Mouse (Mus musculus): ENCODE measurements around the gene Pttg1. TPM values are rescaled to one million over a fixed set of nuclear protein-coding genes. Genes with fewer than 3 reads are reported as not detected.

Pttg1 gene
- polyA plus RNA-seq, 1 experiment from 2014 or later, result 66.8 TPM

DNA sequence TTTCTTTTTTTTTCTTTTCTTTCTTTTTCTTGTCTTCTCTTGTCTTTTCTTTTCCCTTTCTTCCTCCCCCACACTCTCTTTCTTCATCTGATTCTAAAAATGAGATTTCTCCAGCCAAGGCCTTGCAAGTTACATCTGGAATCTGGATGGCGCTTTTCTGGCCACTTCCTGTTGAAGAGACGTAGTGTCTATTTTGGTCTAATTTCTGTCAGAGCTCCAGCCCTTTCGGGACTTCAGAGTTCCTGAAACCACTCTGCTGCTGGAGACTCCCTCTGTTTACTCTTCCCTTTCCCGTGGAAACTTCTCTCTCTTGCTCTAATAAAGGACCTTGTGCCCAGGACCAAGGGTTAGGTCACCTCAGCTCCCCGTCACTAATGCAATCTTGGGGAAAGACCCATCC is 44.1 kb upstream of the Pttg1 start:
- ATAC-seq (ENCODE audit: low FRiP score, low TSS enrichment) (no peak), DNase-seq (ENCODE audit: low spot score) (peak; percentile 11)
- H3K4me3 ChIP-seq (ENCODE audit: low read depth, low read length), result no peak overlapping the region
- no peaks in the 10 kb centered on the region for H3K36me3 ChIP-seq (ENCODE audit: control insufficient read depth, insufficient read depth, low read length)
- no peaks in the 10 kb centered on the region for H3K9me3 ChIP-seq (ENCODE audit: control insufficient read depth, low read length)
- H3K4me2 ChIP-seq (replicated peaks; ENCODE audit: low read depth), result no peak overlapping the region
- TF ChIP-seq EP300 (optimal IDR thresholded peaks at IDR 0.05), result no peak
- no peak for TF ChIP-seq CTCF (IDR thresholded peaks at IDR 0.05; ENCODE audit: low read depth)
- H3K27me3 ChIP-seq (ENCODE audit: control insufficient read depth, insufficient read depth, low read length), result no peaks in the 10 kb centered on the region
- H3K27ac ChIP-seq (replicated peaks), result peak overlapping the region; percentile 70; the same call in 1 of the 2 replicates
- peaks cover 3% of the 10 kb centered on the region; the same call in 1 of the 2 replicates for H3K4me1 ChIP-seq (replicated peaks; ENCODE audit: control insufficient read depth, insufficient read depth)
- no peak overlapping the region for H3K9ac ChIP-seq (ENCODE audit: low read length)
- WGBS, result 33% methylated on average over 5 of the region's 5 CpGs

DNA sequence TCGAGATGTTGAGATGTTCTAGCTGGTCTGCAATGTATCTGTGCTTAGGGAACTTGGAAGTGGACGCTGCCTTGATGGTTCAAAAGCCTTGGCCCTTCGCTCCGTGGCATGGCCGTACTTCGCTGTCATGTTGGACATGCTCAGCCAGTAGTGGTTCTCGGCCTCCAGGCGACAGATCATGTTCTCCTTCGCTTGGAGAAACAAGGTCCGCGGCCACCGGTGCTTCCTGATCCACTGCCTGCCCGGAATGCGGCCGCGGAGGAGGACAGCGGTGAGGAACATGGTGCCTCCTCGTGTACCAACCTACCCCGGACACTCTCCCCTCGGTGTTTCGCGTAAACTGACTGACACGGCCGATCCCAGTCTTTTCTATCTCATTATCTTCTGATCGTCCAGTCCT is 37.2 kb upstream of the Pttg1 start:
- TF ChIP-seq EP300 (optimal IDR thresholded peaks at IDR 0.05), result no peak
- no peak for TF ChIP-seq CTCF (IDR thresholded peaks at IDR 0.05; ENCODE audit: low read depth)
- no peaks in the 10 kb centered on the region for H3K4me1 ChIP-seq (replicated peaks; ENCODE audit: control insufficient read depth, insufficient read depth)
- no peak for ATAC-seq (ENCODE audit: low FRiP score, low TSS enrichment)
- 91% methylated on average over 25 of the region's 25 CpGs for WGBS
- no peaks in the 10 kb centered on the region for H3K27me3 ChIP-seq (ENCODE audit: control insufficient read depth, insufficient read depth, low read length)
- peak; percentile 5 for DNase-seq (ENCODE audit: low spot score)
- H3K9me3 ChIP-seq (ENCODE audit: control insufficient read depth, low read length), result no peaks in the 10 kb centered on the region
- H3K9ac ChIP-seq (ENCODE audit: low read length), result no peak overlapping the region
- no peak overlapping the region for H3K4me2 ChIP-seq (replicated peaks; ENCODE audit: low read depth)
- H3K4me3 ChIP-seq (ENCODE audit: low read depth, low read length), result no peak overlapping the region
- no peak overlapping the region for H3K27ac ChIP-seq (replicated peaks)
- no peaks in the 10 kb centered on the region for H3K36me3 ChIP-seq (ENCODE audit: control insufficient read depth, insufficient read depth, low read length)

DNA sequence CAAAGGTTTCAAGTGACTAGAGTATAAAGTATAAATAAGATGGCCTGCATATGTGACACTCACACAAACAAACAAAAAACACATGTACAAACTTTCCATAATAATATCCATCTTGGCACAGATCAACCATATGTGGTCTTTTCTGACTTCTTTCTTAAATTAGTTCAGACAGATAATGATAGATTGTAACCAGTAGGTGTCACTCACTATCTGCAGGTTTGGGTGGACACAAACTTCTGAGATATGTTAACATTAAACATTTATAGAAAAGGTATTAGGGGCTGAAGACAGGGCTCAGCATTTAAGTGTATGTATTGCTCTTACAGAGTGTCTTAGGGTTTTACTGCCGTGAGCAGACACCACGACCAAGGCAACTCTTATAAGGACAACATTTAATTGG is 26.2 kb upstream of the Pttg1 start:
- Histone ChIP-seq H3K4me2 (replicated peaks; ENCODE audit: low read depth) (no peak overlapping the region), H3K36me3 (ENCODE audit: control insufficient read depth, insufficient read depth, low read length) (peaks cover 3% of the 10 kb centered on the region; the same call in 1 of the 2 replicates), H3K4me1 (replicated peaks; ENCODE audit: control insufficient read depth, insufficient read depth) (no peaks in the 10 kb centered on the region), H3K27me3 (ENCODE audit: control insufficient read depth, insufficient read depth, low read length) (no peaks in the 10 kb centered on the region), H3K9ac (ENCODE audit: low read length) (no peak overlapping the region), H3K4me3 (ENCODE audit: low read depth, low read length) (no peak overlapping the region), H3K9me3 (ENCODE audit: control insufficient read depth, low read length) (no peaks in the 10 kb centered on the region), H3K27ac (replicated peaks) (no peak overlapping the region)
- DNase-seq (ENCODE audit: low spot score) (no peak), ATAC-seq (ENCODE audit: low FRiP score, low TSS enrichment) (no peak)
- WGBS, result 62% methylated on average over 2 of the region's 2 CpGs
- peak; percentile 67 for TF ChIP-seq CTCF (IDR thresholded peaks at IDR 0.05; ENCODE audit: low read depth)
- TF ChIP-seq EP300 (optimal IDR thresholded peaks at IDR 0.05), result no peak

DNA sequence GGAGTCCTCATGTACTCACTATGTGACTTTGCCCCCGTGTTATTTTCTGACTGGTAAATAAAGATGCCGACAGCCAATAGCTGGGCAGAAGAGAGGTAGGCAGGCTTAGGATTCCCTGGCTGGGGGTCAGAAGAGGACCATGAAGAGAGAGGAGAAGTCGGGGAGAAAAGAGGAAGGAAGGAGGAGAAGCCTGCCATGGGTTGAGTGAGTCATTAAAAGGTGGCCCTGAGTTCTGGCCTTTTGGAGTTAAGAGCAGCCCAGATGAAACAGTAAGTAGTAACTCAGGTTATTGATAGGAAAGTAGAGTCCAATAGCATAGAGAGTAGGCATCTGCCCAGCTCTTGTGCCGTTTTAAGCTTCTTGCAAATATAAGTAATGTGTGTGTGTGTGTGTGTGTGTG is 25.3 kb upstream of the Pttg1 start:
- Histone ChIP-seq H3K9me3 (ENCODE audit: control insufficient read depth, low read length) (no peaks in the 10 kb centered on the region), H3K27me3 (ENCODE audit: control insufficient read depth, insufficient read depth, low read length) (no peaks in the 10 kb centered on the region), H3K4me1 (replicated peaks; ENCODE audit: control insufficient read depth, insufficient read depth) (no peaks in the 10 kb centered on the region), H3K36me3 (ENCODE audit: control insufficient read depth, insufficient read depth, low read length) (peaks cover 3% of the 10 kb centered on the region), H3K27ac (replicated peaks) (no peak overlapping the region), H3K4me2 (replicated peaks; ENCODE audit: low read depth) (no peak overlapping the region), H3K9ac (ENCODE audit: low read length) (no peak overlapping the region), H3K4me3 (ENCODE audit: low read depth, low read length) (no peak overlapping the region)
- no peak for ATAC-seq (ENCODE audit: low FRiP score, low TSS enrichment)
- DNase-seq (ENCODE audit: low spot score), result no peak
- no peak for TF ChIP-seq CTCF (IDR thresholded peaks at IDR 0.05; ENCODE audit: low read depth)
- TF ChIP-seq EP300 (optimal IDR thresholded peaks at IDR 0.05), result no peak
- WGBS, result 53% methylated on average over 4 of the region's 4 CpGs

DNA sequence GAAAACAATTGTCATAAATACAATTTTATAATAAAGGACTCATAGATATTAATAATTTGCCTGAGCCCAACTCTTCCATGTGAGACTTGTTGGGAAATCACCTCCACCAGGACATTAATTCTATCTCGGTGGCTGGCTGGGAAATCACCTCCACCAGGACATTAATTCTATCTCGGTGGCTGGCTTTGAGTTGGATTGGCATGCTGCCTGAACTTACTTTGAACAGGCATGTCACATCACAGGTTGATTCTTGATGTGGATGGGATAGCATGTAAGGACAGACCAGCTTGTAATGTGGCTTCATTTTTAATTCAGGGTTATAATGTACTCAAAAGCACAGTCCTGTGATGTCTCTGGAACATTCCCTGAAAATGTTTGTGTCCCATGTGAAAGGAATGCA is 23.9 kb upstream of the Pttg1 start:
- Histone ChIP-seq H3K36me3 (ENCODE audit: control insufficient read depth, insufficient read depth, low read length) (peaks cover 16% of the 10 kb centered on the region), H3K27ac (replicated peaks) (no peak overlapping the region), H3K4me3 (ENCODE audit: low read depth, low read length) (no peak overlapping the region), H3K9me3 (ENCODE audit: control insufficient read depth, low read length) (no peaks in the 10 kb centered on the region), H3K9ac (ENCODE audit: low read length) (no peak overlapping the region), H3K27me3 (ENCODE audit: control insufficient read depth, insufficient read depth, low read length) (no peaks in the 10 kb centered on the region), H3K4me2 (replicated peaks; ENCODE audit: low read depth) (no peak overlapping the region), H3K4me1 (replicated peaks; ENCODE audit: control insufficient read depth, insufficient read depth) (no peaks in the 10 kb centered on the region)
- WGBS, result 65% methylated on average over 2 of the region's 2 CpGs
- ATAC-seq (ENCODE audit: low FRiP score, low TSS enrichment), result no peak
- no peak for DNase-seq (ENCODE audit: low spot score)
- TF ChIP-seq EP300 (optimal IDR thresholded peaks at IDR 0.05) (no peak), CTCF (IDR thresholded peaks at IDR 0.05; ENCODE audit: low read depth) (no peak)

DNA sequence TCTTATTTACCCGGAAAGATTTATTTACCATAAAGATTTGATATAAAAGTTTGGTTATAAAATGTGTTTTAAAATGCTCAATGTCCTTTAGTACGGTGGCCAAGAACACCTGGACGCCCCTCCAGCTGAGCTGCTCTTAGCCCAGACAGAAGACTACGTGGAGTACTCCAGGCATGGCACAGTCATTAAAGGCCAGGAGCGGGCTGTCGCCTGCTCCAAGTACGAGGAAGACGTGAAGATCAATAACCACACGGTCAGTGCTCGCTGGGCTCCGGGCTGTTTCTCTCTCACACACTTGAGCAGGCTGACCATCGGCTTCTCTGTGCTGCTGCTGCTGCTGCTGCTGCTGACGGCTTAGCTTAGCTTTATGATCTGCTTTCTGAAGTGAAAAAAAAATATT is 17.1 kb upstream of the Pttg1 start:
- WGBS, result 95% methylated on average over 13 of the region's 13 CpGs
- ATAC-seq (ENCODE audit: low FRiP score, low TSS enrichment) (no peak), DNase-seq (ENCODE audit: low spot score) (no peak)
- no peak for TF ChIP-seq EP300 (optimal IDR thresholded peaks at IDR 0.05)
- TF ChIP-seq CTCF (IDR thresholded peaks at IDR 0.05; ENCODE audit: low read depth), result no peak
- H3K4me2 ChIP-seq (replicated peaks; ENCODE audit: low read depth), result no peak overlapping the region
- H3K4me1 ChIP-seq (replicated peaks; ENCODE audit: control insufficient read depth, insufficient read depth), result no peaks in the 10 kb centered on the region
- H3K27ac ChIP-seq (replicated peaks), result no peak overlapping the region
- no peak overlapping the region for H3K4me3 ChIP-seq (ENCODE audit: low read depth, low read length)
- H3K9ac ChIP-seq (ENCODE audit: low read length), result no peak overlapping the region
- no peaks in the 10 kb centered on the region for H3K27me3 ChIP-seq (ENCODE audit: control insufficient read depth, insufficient read depth, low read length)
- no peaks in the 10 kb centered on the region for H3K9me3 ChIP-seq (ENCODE audit: control insufficient read depth, low read length)
- H3K36me3 ChIP-seq (ENCODE audit: control insufficient read depth, insufficient read depth, low read length), result peaks cover 47% of the 10 kb centered on the region
